Mouse (Mus musculus): ENCODE results near the gene Dab1. TPM values are rescaled to one million over a fixed set of nuclear protein-coding genes. Genes with fewer than 3 reads are reported as not detected.
A peak's percentile ranks its signal among the peaks of the same experiment; 100 is the strongest.

The Dab1 gene
- polyA plus RNA-seq, 1 experiment, result 10.4 TPM

DNA sequence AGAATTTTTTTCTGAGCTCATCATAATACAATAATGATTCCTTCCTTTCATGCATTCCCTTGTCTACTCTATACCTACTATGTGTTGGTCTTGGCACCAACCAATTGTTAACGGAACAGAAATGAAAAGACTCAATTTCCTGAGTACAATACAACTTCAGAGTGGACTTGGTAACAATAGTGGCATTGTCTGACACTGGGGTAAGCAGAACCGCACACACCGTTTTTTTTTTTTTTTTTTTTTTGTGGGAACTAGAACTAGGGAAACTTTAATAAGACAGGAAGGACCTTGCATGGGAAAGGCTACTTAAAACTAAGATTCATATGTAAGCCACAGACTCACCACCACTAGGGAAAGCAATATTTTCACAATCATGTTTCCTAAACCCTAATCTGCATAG lies 682.6 kb downstream of the Dab1 start:
- no peak for DNase-seq (ENCODE audit: low read depth, low spot score)
- 42% methylated on average over 3 of the region's 3 CpGs for WGBS

GRCm38 (mm10) chr4:104302996-104303652 lies 684.0 kb downstream of the Dab1 start:
- 42% methylated on average over 10 of the region's 10 CpGs for WGBS
- DNase-seq (ENCODE audit: low read depth, low spot score), result no peak

GRCm38 (mm10) chr4:104307781-104308180 lies 688.6 kb downstream of the Dab1 start:
- DNase-seq (ENCODE audit: low read depth, low spot score), result no peak
- WGBS, result 22% methylated on average over 2 of the region's 2 CpGs

DNA sequence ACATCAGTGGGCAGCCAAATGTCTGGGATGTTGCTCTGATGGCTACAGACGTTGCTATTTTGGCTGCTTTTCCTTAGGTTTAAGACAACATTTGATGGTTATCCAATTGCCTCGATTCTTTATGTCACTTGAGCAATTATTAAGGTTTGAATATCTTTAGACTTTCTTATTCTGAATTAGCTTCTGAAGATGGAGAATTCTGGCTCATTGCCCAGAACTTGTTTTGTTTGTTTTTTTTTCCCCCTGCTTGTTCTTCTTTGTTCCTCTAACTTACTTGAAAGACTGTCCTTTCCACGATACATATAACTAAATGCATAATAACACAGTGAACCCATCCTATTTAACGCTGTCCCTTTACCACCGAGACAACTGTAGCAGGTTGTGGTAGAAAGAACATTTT lies 707.1 kb downstream of the Dab1 start:
- DNase-seq (ENCODE audit: low read depth, low spot score), result no peak
- WGBS, result 72% methylated on average over 5 of the region's 5 CpGs

- DNase-seq (ENCODE audit: low read depth, low spot score), result no peak
- WGBS, result 40% methylated on average over 6 of the region's 6 CpGs
Observed at GRCm38 (mm10) chr4:104331896-104332295, 712.7 kb downstream of the Dab1 start.

DNA sequence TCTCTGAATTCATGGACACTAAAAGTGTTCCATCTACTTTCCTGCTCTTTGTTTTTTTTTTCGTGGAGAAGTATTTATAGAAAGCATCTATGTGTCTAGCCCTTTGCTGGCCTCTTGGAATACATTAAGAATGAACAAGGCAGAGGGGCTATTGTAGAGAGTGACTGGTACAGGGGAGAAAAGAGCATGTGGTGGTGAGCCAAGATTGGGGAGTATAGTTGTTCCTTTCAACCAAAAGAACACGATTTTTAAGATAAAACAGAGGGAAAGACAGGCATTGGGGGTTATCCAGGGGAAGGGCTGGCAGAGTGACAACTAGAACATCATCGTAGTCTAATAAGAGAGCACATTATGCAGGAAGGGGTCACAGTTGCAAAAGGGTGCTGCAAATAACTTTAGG lies 713.2 kb downstream of the Dab1 start:
- DNase-seq (ENCODE audit: low read depth, low spot score), result no peak
- WGBS, result 57% methylated on average over 3 of the region's 3 CpGs

DNA sequence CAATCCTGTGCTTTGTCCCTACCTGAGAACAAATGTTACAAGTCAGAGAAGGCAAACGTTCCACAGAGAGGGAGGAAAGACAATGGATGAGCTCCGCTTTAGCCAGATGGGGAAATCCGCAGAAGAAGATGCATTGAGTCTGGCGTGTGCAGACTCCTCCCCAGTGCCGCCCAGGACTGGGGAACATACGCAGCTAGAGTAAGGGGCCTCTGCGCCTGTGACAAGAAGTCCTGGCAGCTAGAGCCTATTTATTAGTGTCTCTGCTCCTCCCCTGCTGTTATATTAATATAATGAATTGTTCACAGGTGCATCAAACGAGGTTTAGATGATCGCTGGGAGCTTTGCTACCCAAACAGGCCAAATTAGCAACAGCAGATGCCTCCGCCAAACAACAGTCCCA lies 718.1 kb downstream of the Dab1 start:
- WGBS, result 81% methylated on average over 10 of the region's 10 CpGs

DNA sequence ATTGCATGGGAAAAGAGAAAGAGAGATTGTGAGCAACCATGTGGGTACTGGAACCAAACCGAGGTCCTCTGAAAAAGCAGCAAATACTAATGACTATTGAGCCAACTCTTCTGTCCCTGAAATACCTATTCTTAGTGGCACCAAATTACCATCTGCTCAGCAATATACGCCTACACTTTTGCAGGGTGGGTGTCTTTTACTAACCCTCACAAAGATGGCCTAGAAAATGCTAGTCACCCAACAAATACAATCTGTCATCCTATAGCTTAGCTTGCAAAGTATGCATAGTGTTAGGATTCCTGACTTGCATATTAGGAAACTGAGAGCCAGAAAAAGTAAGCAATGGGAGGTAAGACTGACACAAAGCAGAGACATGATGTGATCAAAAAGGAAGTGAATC lies 719.2 kb downstream of the Dab1 start:
- WGBS, result 86% methylated on average over 2 of the region's 2 CpGs
- no peak for DNase-seq (ENCODE audit: low read depth, low spot score)

More for the DNA sequence above, 718.1 kb downstream of the Dab1 start:
- DNase-seq (ENCODE audit: low read depth, low spot score), result no peak

DNA sequence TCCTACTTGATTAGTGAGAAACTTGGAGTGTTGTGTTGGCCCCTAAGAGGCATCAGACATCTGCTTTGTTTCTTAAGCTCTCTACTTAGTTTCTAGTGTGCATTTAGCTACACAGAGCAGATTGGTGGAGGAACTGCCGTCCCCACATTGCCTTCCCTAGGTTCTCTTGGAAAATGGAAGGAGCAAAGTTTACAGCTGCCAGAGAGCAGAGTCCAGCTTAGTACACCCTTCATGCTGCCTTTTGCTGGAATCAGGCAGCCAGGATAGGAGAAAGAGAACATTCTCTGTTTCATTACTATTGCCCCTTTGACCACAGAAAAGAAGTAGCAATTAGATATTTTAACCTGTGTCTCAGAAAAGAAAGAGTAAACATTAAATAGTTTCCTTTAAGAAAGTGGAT lies 742.2 kb downstream of the Dab1 start:
- no peak for DNase-seq (ENCODE audit: low read depth, low spot score)
- WGBS, result 16% methylated on average over 1 of the region's 1 CpGs

DNA sequence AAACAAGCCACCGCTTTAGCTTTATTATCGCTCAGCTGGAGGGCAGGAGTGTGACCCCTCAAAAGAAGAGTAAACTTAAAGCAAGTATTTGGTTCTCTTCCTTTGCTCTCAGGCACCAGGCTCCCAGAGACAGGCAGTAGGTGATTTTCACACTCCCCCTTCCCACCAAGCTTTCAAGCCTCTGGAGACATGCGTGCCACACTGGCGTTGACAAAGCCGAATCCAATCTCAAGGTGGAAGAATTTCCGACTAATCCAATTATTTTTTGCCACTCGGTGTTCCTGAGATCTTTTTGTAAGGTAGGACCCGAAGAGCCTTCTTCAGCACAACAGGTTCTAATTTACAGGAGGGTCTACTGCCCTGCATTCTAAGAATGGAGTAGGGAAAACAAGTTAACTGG lies 747.3 kb downstream of the Dab1 start:
- WGBS, result 32% methylated on average over 8 of the region's 8 CpGs
- no peak for DNase-seq (ENCODE audit: low read depth, low spot score)

GRCm38 (mm10) chr4:104366894-104367740 lies 748.0 kb downstream of the Dab1 start:
- no peak for DNase-seq (ENCODE audit: low read depth, low spot score)

DNA sequence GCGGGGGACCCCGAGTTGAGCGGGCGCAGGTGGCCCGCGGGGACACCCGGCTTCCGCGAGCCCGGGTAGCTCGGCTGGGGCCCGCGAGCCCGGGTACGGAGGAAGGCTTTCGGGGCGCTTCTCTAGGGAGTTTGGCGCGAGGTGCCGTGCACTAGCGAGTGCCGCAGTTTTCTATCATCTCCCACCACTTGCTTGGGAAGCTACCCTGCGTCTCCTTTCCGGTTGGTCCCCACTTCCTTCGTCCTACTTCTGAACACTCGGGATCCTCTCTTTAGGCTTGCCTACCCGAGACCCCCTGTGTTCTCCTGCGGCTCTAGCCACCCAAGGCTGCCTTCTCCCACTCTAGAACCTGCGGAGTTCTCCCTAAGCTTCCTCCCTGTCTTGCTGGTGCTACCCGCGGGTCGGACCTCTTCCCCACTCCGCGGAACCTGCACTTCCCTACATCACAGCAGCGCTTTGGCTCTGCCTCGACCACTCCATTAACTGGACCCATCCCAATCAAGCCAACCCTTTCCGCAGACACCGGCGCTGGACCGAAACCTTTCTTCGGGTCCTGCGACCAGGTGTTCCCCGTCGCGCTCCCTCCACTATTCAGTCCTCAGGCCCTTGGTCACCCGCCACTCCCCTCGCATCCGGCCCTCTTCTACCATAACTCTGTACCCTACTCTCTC lies 748.7 kb downstream of the Dab1 start:
- DNase-seq (ENCODE audit: low read depth, low spot score), result no peak
- under 1% methylated on average over 48 of the region's 48 CpGs for WGBS

More at GRCm38 (mm10) chr4:104366894-104367740, 748.0 kb downstream of the Dab1 start:
- under 1% methylated on average over 93 of the region's 94 CpGs for WGBS

GRCm38 (mm10) chr4:104368561-104369021 lies 749.4 kb downstream of the Dab1 start:
- 1% methylated on average over 20 of the region's 20 CpGs for WGBS

DNA sequence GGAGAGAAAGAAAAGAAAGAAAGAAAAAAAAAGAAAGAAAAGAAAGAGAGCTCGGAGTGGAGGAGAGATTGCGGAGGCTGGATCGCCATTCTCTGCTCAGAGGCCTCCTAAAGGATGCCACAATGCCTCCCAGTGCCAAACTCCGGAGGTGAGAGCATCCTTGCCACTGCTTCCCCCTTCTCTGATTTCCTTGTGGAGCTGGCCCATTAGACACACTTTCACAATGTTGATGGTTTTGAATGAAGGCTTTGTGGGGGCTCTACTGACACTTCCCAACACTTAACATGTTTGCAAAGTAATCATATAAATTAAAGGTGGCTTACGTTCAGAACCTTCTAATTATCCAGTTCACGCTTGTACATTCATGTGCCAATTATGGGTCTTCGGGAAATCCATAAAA lies 749.9 kb downstream of the Dab1 start:
- WGBS, result 15% methylated on average over 7 of the region's 7 CpGs

More at GRCm38 (mm10) chr4:104368561-104369021, 749.4 kb downstream of the Dab1 start:
- DNase-seq (ENCODE audit: low read depth, low spot score), result no peak

DNA sequence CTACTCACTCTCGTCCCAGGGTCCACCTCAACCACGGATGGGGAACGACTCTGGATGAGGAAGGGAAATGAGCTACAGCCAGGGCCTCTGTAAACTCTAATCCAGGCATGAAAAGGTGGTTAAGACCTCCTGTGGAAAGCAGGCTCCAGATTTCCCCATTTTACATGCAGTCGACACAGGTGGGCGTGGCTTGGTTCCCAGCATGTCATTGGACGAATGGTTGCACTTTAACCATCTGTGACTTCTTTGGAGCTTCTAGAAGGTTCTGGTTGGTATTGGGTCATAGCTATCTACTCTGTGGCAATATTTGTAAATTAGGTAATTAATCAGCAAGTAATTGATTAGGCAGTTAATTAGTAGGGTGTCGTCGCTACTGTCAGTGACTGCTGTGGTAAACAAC lies 752.0 kb downstream of the Dab1 start:
- DNase-seq (ENCODE audit: low read depth, low spot score), result no peak
- WGBS, result 68% methylated on average over 8 of the region's 8 CpGs

More for the DNA sequence above, 749.9 kb downstream of the Dab1 start:
- DNase-seq (ENCODE audit: low read depth, low spot score), result no peak

- WGBS, result 81% methylated on average over 1 of the region's 1 CpGs
- no peak for DNase-seq (ENCODE audit: low read depth, low spot score)
Observed at GRCm38 (mm10) chr4:104374191-104374590, 755.0 kb downstream of the Dab1 start.

DNA sequence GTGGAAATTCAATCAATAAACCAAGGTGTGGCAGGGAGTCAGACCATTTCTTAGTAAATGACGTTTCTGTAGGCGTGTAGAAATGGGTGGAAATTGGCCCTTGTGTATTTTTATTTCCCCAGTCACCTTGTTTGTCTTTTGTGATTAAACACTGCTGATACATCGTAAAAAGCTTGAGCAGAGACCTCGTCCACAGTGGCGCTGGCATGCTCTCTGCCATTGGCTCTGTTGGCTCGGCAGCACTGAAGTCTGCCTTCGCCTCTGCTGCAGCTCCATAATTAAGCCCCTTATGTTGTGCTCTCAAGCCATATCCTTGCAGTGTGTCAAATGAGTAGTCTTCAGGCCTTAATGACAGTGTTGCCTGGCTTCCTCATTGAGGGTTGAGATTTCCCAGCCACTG lies 765.5 kb downstream of the Dab1 start:
- 15% methylated on average over 7 of the region's 7 CpGs for WGBS
- DNase-seq (ENCODE audit: low read depth, low spot score), result peak; percentile 55

DNA sequence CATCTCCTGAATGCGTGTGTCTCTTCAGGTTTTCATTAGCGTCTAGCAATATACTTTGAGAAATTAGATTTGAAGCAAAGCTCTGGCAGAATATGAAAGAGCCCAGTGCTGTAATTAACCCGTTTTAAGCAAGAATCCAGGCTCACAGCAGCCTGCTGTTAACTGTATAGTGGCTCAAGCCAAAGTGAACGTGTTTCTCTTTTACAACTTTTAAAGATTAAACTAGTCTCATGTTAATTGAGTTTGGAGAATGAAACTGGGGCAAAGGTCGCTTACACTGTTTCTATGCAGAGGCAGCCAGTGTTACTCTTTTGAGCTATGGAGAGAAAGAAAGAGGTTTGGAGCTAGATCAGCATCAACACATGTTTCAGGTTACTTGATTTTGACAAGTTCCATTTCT lies 766.1 kb downstream of the Dab1 start:
- DNase-seq (ENCODE audit: low read depth, low spot score), result peak; percentile 39
- 12% methylated on average over 5 of the region's 5 CpGs for WGBS

DNA sequence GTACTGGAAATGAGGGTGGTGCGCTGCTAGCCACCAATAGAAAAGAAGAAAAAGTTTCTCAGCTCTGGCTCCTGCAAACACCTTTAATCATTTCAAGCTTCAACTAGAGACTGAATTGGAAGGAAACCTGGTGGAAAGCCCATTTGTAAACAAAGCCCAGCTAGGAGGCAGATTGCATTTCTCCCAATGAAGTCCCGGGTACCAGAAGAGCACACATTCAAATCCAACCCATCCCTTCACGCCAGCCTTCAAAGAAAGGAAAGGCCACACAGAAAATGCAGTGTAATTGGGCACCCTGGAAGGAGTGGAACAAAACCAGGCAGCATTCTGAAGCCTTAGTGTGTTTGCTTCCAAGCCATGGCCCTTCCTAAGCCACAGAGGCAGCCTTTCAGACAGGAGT lies 776.4 kb downstream of the Dab1 start:
- 86% methylated on average over 3 of the region's 3 CpGs for WGBS
- DNase-seq (ENCODE audit: low read depth, low spot score), result no peak

GRCm38 (mm10) chr4:104396095-104396494 lies 776.9 kb downstream of the Dab1 start:
- WGBS, result 77% methylated on average over 5 of the region's 5 CpGs
- no peak for DNase-seq (ENCODE audit: low read depth, low spot score)
